Mouse (Mus musculus) hematopoietic multipotent progenitor cell, adult 10-12 weeks (in vitro differentiated cells): Measurements from ENCODE around the gene Mxd3. TPM values are rescaled to one million over a fixed set of nuclear protein-coding genes. Genes with fewer than 3 reads are reported as not detected.

Source experiments
- polyA plus RNA-seq: library from polyadenylated mRNA; stranded (reverse); fragments of >175 nt; gene quantifications from 2 replicates; pipeline ENCODE4 v1.2.3, GENCODE M21; 2012; ENCODE audit warnings: low replicate concordance

Gene Mxd3
- polyA plus RNA-seq: 5.3 and 15.9 TPM in 2 replicates

GRCm38 (mm10) chr13:55329683-55330566, at the start of gene Mxd3:
TSS of gene Mxd3 (minus strand) at chr13:55329823.

GRCm38 (mm10) chr13:55369531-55370114, 40.0 kb upstream of the Mxd3 start, which contains the start of gene Rgs14:
TSS of gene Rgs14 (plus strand) at chr13:55369732.

GRCm38 (mm10) chr13:55362453-55363060, 32.9 kb upstream of the Mxd3 start, which contains the start of gene Lman2:
TSS of gene Lman2 (minus strand) at chr13:55362783.

GRCm38 (mm10) chr13:55321434-55322129, 8.0 kb downstream of the Mxd3 start, which contains the start of gene Rab24:
TSS of gene Rab24 (minus strand) at chr13:55321946.

GRCm38 (mm10) chr13:55319931-55320533, 9.6 kb downstream of the Mxd3 start, which contains the start of gene Prelid1:
TSS of gene Prelid1 (plus strand) at chr13:55320500.

Other genes with a start within 250 kb of the Mxd3 start
- 7.8 and 11.6 TPM in 2 replicates for gene Uimc1, start 229.5 kb downstream of the Mxd3 start, polyA plus RNA-seq
- gene Zfp346, start 224.5 kb downstream of the Mxd3 start, polyA plus RNA-seq: 8.9 and 26.7 TPM in 2 replicates
- not detected in 2 replicates for gene Gm17617, start 196.3 kb downstream of the Mxd3 start, polyA plus RNA-seq
- 0.08 TPM in 1 of 2 replicates, not detected in the other for gene Fgfr4, start 177.2 kb downstream of the Mxd3 start, polyA plus RNA-seq
- 20.4 and 23.9 TPM in 2 replicates for gene Nsd1, start 120.0 kb downstream of the Mxd3 start, polyA plus RNA-seq
- gene Prelid1, start 9.3 kb downstream of the Mxd3 start, polyA plus RNA-seq: 229 and 294 TPM in 2 replicates
- 89.1 and 111 TPM in 2 replicates for gene Rab24, start 7.9 kb downstream of the Mxd3 start, polyA plus RNA-seq
- 49.6 and 89.4 TPM in 2 replicates for gene Lman2, start 33.0 kb upstream of the Mxd3 start, polyA plus RNA-seq
- 59.4 and 65.0 TPM in 2 replicates for gene Rgs14, start 39.9 kb upstream of the Mxd3 start, polyA plus RNA-seq
- gene Slc34a1, start 68.4 kb upstream of the Mxd3 start, polyA plus RNA-seq: 0.49 and 0.69 TPM in 2 replicates
- gene Pfn3, start 85.4 kb upstream of the Mxd3 start, polyA plus RNA-seq: not detected in 2 replicates
- gene F12, start 97.0 kb upstream of the Mxd3 start, polyA plus RNA-seq: 0.29 TPM in 2 replicates
- gene Grk6, start 115.2 kb upstream of the Mxd3 start, polyA plus RNA-seq: 242 and 271 TPM in 2 replicates
- gene Prr7, start 134.4 kb upstream of the Mxd3 start, polyA plus RNA-seq: 16.2 and 61.9 TPM in 2 replicates
- gene Dbn1, start 158.3 kb upstream of the Mxd3 start, polyA plus RNA-seq: 7.9 and 12.5 TPM in 2 replicates
- gene Pdlim7, start 183.9 kb upstream of the Mxd3 start, polyA plus RNA-seq: 67.1 and 113 TPM in 2 replicates
- 740 and 1,822 TPM in 2 replicates for gene Dok3, start 199.5 kb upstream of the Mxd3 start, polyA plus RNA-seq
- gene Ddx41, start 206.8 kb upstream of the Mxd3 start, polyA plus RNA-seq: 103 and 109 TPM in 2 replicates
- gene Fam193b, start 241.3 kb upstream of the Mxd3 start, polyA plus RNA-seq: 114 and 272 TPM in 2 replicates
- 85.5 and 140 TPM in 2 replicates for gene Tmed9, start 243.9 kb upstream of the Mxd3 start, polyA plus RNA-seq